Mouse (Mus musculus) hematopoietic stem cell, adult 5-6 weeks (primary cell): ENCODE data around the gene Leng1. TPM values are rescaled to one million over a fixed set of nuclear protein-coding genes. Genes with fewer than 3 reads are reported as not detected.

Source experiments
- total RNA-seq: library from RNA; stranded (forward); fragments of 172-1452, 232-1000 nt; gene quantifications from 2 replicates; pipeline ENCODE4 v1.2.3, GENCODE M21; 2017

Leng1 gene
- total RNA-seq, 1 experiment from 2014 or later = 15.4 TPM

Other genes with a start within 250 kb of the Leng1 start
- gene Cacng6, start 241.6 kb downstream of the Leng1 start, total RNA-seq = not detected in 2 replicates
- gene Tarm1, start 163.2 kb downstream of the Leng1 start, total RNA-seq = 1.4 and 2.1 TPM in 2 replicates
- 0.20 TPM in 1 of 2 replicates, not detected in the other for gene Oscar, start 49.7 kb downstream of the Leng1 start, total RNA-seq
- 150 and 232 TPM in 2 replicates for gene Ndufa3, start 48.5 kb downstream of the Leng1 start, total RNA-seq
- gene Tfpt, start 35.9 kb downstream of the Leng1 start, total RNA-seq = 22.8 and 25.9 TPM in 2 replicates
- 78.5 and 106 TPM in 2 replicates for gene Prpf31, start 35.9 kb downstream of the Leng1 start, total RNA-seq
- gene Cnot3, start 20.6 kb downstream of the Leng1 start, total RNA-seq = 20.8 and 22.3 TPM in 2 replicates
- 6.4 and 6.7 TPM in 2 replicates for gene Tmc4, start 11.7 kb upstream of the Leng1 start, total RNA-seq
- gene Tsen34, start 27.0 kb upstream of the Leng1 start, total RNA-seq = 29.4 and 41.6 TPM in 2 replicates
- 25.3 and 28.2 TPM in 2 replicates for gene Mboat7, start 27.7 kb upstream of the Leng1 start, total RNA-seq
- gene Rps9, start 38.2 kb upstream of the Leng1 start, total RNA-seq = 1,808 and 2,399 TPM in 2 replicates
- 5.6 and 14.5 TPM in 2 replicates for gene Pirb, start 54.6 kb upstream of the Leng1 start, total RNA-seq
- 0.69 and 0.74 TPM in 2 replicates for gene Gm15448, start 159.8 kb upstream of the Leng1 start, total RNA-seq
- 6.4 TPM in 1 of 2 replicates, not detected in the other for gene Pira2, start 179.2 kb upstream of the Leng1 start, total RNA-seq
- gene Gm14548, start 232.3 kb upstream of the Leng1 start, total RNA-seq = 0.94 and 1.9 TPM in 2 replicates
- 0.94 and 3.1 TPM in 2 replicates for gene Lilra6, start 249.7 kb upstream of the Leng1 start, total RNA-seq